Mouse (Mus musculus) CD4-positive, CD25-positive, alpha-beta regulatory T cell, adult 4 months (primary cell): ENCODE results near the gene Rasgrf2. TPM values are rescaled to one million over a fixed set of nuclear protein-coding genes. Genes with fewer than 3 reads are reported as not detected.

Experiments
- ATAC-seq: one replicate; pipeline ENCODE4 v1.8.0; 2017
- polyA plus RNA-seq, 2 experiments: library from polyadenylated mRNA; unstranded; fragments of 100-300 nt; shearing (Covaris generic); gene quantifications; one replicate each; pipeline ENCODE4 v1.2.1; 2017

Gene Rasgrf2
- polyA plus RNA-seq, 2 experiments from 2014 or later = 3.4 to 6.7 TPM

DNA sequence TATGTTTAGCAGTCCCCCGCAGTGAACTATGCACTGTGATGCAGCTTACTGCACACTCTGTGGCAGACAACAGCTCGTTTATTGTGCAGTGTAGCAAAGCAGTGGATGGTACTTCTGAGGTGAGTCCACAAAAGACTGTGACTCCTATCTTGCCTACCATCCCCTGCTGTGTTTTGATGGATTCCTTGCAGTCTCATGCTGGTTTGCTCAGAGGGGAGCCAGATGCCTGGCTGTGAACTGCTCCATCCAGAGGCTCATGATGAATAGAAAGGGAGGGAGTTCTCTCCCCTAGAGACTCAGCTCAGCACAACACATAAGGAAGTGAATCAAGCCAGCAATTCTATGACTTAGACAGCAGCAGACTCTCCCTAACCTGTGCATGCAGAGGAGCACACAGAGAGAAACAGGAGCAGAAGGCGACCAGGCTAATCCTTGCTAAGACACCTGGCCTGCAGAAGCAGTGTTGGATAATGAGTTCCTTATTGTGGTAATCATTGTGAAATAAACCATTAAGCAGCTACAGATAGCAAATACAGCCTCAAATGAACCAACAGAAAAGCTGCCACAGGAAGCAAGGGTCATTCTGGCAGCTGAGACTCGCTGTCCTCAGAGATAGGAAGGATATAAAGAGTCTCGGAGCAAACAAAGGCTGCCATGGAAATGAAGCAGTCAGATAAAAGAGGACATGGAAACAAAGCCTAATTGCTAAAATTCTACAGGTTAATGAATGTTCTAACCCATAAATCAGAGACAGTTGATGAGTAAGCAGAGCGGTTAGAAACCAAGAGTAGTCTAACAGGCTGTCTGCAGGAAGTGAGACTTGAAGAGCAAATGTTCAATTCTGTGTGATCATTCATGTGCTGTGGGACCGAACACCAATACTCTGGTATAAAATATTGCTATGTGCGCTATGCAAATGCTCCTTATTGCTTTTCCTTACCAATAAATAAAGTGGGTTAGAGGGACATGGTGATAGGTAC is 89.6 kb downstream of the Rasgrf2 start:
- no peak for ATAC-seq

DNA sequence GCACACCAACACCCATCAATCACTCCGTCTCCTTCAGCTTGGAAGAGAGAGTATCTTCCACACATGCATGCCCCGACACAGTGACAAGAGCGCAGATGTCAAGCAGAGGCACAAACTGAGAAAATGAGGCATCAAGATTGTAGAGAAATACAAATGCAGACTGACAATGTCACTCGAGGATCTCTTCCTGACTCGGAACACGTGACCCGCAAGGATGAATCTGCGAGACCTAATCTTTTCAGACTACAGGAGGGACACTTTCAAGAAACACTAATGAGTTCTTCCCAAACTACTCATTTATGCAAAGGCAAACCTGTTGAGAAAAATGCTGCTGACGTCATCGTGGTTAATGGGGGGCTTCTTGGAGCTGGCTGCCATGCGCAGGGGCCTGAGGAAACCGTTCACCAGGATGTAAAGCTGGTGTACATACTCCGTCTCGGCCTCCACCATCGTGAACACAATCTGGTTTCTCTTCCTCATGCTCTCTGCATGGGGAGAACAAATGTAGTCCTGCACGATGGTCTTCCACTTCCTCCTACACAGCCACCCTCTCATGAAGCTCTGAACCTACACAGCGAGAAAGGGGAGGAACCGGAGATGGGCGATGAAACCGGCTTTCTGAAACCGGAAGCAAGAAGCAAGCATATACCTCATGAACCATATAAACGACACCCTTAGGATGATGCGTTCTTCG is 100.9 kb downstream of the Rasgrf2 start:
- peak; percentile 96 for ATAC-seq

DNA sequence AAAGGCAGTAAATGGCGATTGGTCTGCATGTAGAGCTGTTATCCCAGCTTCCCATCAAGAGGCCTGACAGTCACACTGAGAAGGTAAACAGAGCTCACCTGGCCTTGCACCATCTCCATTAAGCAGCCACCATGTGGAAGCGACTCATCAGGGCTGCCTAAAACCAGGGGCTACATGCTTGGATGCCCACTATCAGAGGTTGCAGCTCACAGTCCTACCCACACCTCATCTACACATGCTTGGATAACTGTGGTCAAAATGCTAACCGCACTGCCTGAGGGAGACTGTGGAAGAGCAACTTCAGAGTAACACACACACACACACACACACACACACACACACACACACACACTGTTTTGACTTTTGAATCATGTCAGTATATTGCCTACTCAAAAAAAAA is 101.8 kb downstream of the Rasgrf2 start:
- ATAC-seq = no peak

DNA sequence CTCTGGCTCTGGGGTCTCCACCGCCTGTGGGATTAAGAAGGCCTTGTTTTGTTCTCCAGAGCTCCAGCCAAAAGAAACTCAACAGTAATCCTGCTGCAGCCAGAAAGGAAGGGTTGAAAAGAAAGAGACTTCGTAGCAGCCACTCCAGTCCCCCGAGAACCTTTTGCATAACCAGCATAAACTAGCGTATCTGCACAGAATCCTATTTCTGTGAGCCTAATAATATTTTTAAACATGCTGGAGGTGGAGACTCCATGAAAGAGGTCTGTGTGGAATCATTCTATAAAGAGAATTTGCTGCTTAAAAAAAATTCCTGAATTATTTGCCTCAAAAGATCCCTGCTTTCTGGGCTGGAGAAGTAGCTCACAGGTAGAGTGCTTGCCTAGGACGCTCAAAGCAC is 103.5 kb downstream of the Rasgrf2 start:
- no peak for ATAC-seq

DNA sequence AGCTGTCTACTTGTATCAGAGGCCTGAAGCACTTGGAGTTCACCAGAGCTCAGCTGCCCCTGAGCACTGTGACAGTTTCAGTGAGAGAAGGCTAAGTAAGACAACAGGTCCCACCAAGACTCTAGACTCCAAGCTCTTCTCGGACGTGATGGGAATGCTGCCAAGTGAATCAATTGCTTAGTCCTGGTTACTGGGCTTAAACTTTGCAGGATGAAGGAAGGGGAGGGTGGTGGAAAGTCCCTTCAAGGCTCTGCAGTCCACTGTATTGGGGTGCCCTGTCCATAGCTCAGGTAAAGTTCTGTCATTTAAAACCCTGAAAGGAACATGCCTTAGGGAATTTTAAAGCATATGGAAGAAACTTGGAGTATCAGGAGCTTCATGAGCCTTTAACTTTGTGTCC is 104.8 kb downstream of the Rasgrf2 start:
- no peak for ATAC-seq

DNA sequence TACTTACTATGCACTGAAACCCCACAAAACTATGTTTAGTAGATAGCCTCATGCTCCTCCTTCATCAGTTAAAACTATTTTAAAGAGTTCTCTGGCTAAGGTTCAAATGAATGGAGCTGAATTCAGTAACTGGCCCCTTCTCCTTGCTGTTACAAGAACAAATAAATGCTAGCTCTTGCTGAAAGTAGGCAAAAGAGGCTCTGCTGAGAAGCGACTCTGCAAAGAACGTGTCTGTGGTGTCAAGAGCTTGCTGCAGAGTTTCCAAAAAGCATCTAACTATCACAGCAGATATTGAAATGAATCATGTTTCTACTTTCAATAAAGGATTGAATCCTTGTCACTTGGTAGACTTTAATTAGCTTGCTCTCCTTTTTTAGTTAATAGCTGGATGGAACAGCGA is 106.3 kb downstream of the Rasgrf2 start:
- ATAC-seq = no peak

DNA sequence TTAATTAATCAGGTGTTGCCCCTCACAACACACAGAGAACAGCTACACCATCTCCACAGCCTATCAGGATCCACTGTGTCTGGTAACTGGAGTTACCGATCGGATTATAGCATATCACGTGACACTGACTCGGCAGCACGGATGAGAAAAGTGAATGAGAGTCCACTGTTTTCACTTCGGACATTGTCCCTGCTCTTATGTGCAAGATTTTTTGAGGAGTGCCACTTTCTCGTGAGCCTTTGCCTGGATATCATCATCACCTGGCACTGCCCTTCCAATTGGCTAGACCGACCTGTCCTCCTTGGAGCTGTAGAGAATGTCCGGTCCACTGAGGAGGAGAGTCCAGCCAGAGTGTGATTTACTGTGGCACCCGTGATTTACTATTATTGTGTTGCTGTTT is 109.3 kb downstream of the Rasgrf2 start:
- no peak for ATAC-seq

DNA sequence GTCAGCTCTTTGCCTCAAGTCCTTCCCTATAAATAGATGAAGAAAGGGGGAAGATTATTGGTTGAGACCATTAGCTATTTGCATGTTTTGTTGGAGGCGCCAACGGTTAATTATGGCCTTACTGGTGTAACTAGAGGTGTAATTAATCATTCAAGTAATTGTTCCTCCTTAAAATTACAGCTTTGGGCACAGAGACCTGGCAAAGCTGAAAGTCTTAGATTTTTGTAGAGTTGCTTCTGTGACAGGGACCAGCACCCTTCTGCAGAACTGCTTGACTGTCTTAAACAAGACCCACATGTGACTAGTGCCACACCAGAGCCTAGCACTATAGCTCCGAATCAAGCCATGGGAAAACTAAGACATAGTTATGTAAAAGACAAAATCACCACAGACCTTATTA is 134.5 kb downstream of the Rasgrf2 start:
- no peak for ATAC-seq

DNA sequence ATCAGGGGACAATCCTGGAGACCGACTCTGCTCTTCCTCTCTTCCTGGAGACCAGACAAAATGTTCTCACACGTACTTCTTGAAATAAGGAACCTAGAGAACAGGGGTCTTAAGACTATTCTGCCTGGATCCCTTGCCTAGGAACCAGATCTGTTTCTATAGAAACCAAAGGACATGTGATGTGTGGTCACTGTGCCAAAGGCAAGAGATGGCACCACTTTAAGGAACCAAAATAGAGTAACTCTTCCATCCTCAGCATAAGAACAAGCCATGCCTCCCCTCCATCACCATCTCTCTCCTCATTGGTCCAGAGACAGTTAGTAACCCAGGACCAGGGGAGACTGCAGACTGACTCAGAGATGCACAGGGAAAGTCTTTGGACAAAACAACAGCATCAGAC is 140.0 kb downstream of the Rasgrf2 start:
- ATAC-seq = no peak

DNA sequence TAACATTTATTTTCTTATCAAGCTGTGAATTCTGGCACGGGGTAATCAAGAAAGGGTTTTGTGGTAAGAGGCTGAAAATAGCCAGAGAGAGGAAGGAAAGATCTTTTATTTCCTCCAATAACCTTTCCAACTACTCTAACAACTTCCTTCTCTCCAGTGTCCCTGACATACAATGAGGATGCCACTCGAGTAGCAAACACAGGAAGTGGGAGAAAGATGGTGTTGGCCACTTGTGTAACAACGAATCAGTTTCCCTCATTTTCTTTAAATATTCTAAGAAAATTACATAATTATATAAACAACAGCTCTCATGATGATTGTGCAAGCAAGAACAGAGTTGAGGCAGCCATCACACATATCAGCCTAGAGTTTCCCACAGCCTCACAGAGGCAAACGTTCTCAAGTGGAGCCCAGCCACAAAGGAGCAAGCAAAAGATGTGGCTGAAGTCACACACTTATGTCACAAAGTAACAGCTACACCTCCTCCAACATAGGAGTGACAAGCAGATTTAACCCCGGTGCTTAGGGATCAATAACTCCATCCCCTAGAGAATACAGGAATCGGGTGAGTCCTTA is 140.7 kb downstream of the Rasgrf2 start:
- no peak for ATAC-seq

DNA sequence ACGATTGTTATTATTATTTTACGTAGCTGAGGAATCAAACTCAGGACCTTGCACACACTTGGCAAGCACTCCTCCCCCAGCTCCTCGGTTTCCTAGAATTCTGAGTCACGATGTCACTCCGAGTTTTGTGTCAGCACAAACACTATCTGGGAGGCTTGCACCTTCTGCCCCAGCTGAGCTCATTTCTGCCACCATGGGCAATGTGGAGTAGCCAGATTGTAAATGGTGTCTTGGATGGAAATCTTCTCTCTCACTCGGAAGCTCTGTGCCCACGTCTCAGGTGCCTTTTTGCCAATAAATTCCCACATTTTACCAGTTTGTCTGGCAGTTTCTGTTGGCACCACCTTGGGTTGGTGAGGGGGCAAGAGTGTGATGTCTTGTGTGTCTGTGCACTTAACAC is 143.1 kb downstream of the Rasgrf2 start:
- no peak for ATAC-seq

DNA sequence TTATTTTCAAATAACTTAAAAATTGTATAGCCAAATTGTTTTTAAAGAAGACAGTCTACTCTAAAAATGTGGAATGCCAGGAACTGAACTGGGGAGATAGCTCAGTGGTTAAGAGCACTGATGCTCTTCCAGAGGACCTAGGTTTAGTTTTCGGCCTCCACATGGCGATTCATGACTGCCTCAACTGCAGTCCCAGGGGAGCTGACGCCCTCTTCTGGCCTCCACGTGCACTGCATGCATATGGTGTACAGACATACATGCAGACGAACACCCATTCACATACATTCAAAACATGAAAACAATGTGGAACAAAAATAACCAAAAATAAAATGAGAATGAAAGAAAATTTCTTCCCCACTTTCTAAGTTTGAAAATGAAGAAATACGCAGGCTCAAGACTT is 144.5 kb downstream of the Rasgrf2 start:
- no peak for ATAC-seq

DNA sequence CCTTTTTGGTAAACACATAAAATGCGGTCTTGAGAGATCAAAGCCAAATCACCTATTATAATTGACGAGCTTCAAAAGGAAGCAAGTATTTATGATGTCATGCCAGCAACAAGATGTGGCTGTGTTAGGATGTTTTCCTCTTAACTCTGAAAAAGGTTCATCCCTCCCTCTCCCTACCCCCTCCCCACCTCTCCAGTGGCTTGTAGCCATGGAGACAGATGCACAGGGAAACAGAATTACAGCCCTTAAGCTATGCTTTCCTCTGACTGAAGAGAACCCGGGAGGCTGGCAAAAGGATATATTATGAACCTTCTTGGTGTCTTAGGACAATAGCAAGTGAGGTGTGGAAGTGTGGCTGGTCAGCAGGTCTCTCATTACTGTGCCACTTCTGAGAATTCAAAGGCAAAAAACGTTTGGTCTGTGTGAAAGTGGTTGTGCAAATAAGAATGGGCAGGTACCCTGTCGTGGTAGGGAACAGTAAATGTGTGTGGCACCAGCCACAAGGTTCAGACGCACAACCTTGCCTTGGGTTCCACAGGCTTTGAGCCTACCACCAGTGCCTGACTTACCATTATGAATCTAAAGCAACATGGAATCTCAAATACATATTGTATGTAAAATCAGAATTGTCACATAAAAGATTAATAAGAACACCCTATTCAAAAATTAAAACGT is 145.4 kb downstream of the Rasgrf2 start:
- ATAC-seq = no peak

DNA sequence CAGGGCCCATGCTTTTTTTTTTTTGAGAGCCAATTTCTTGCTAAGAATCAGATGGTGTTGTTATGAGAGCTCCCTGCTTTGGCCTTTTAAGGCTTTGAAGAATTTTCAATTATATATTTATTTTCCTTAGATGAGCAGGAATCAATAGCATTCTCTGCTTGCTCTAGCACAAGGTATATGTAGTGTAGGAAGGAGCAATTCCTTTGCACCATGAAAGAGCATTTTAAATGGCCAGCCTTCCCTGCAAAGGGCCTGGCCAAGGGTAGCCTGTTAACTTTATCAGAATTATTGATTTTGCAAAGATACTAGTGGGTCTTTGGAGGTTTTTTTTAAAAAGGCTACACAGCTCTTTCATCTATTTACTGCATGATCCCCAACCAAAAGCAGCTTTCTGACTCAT is 146.4 kb downstream of the Rasgrf2 start:
- ATAC-seq = no peak

DNA sequence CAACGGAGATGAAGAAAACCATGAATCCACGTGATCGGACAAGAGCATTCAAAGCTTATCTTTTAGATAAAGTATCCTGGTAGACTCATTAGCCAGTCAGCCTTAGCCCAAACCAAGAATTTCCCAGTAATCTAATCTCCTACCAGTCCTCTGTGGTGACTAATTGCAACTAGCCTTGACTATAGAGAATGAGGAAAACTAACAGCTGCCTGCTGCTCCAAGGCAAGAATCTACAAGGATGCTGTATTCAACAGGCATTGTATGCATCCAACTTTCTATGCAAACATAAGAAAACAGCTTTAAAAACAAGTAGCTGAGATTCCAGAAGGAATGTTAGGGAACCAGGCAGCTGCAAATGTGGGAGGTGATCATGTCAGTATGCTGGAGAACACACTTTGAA is 149.4 kb downstream of the Rasgrf2 start:
- no peak for ATAC-seq

DNA sequence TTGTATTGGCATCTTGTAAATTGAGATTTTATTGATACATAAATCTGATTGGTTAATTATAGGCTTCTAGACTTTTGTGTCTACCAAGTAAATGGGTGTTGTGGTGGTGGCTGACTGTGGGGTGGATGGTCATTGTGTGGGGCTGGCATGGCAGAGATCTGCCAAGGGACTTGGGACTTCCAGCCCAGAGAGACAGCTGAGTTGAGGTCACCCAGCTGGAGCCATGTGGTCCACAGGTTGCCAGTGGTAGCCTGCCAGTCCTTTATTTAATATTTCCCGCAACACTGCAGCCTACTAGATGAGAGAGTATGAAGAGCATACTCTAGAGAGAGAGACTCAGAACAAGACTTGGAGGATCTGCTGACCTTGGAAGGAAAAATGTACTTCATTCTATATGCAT is 150.0 kb downstream of the Rasgrf2 start:
- no peak for ATAC-seq

DNA sequence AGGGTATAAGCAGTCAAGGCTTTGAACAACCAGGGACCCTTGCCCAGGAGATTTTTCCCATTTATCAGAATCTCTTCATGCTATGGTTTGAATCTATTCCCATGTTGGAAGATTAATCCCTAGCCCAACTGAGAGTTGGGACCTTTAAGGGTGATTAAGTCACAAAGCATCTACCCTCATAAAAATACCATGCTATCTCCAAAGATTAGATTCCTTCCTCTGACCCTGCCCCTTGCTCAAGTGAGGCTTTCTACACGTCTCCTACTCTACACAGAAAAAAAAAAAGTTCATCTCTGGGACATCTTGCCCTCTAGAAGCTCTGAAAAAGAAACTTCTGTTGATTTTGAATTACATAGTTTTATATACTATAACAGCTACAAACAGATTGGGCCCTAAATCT is 154.5 kb downstream of the Rasgrf2 start:
- ATAC-seq = no peak

DNA sequence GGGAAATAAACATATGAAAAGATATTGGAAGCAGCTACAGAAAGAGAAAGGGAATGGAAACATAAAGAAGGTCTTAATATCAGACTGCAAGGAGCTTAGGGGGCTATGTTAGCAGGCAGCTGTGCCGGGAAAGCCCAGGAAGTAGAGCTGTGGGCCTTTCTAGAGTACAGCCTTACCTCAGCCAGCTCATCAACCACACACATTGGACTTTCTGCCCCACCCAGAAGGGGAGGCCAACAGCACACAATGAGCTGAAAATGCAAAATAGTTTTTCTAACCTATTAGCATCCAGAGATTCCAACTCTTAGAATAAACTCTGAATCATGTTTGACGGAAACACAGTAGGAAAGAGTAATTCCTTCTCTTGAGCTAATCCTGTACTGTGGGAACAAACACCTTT is 154.9 kb downstream of the Rasgrf2 start:
- ATAC-seq = no peak

DNA sequence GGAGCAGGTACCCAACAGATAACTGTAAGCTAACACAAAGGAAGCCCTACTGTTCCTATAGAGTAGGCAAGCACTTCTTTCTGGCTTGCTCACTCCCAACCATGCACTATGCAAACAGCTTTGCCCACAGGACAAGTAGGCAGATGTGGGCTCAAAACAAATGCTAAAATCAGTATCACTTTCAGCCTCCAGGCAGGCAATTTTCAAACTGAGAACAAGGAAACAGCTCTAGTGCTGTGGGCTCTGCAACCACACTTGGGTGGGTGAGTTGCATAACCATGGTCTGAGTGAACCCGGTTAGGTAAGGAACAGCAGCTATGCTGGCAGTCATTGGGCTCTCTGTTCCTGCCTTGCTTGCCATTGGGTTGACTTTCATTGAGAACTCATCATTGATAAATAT is 157.3 kb downstream of the Rasgrf2 start:
- ATAC-seq = no peak

DNA sequence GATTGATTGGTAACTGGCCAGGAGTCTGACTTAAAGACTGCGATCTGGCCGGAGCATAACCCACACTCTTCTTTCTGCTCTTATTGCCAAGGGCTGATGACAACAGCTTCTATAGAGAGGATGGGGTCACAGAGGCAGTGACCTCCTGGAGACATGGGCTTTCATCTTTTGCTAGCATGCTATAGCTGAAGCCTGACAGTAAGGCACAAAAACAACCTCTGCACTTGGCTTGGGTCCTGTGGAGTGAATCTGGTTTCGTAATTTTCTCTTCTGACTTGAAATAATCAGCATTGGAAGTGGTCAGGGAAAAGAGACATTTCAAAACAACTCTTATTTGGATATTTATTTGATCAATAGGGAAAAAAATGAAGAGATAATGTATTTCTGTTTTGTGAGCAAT is 160.2 kb downstream of the Rasgrf2 start:
- ATAC-seq = no peak

DNA sequence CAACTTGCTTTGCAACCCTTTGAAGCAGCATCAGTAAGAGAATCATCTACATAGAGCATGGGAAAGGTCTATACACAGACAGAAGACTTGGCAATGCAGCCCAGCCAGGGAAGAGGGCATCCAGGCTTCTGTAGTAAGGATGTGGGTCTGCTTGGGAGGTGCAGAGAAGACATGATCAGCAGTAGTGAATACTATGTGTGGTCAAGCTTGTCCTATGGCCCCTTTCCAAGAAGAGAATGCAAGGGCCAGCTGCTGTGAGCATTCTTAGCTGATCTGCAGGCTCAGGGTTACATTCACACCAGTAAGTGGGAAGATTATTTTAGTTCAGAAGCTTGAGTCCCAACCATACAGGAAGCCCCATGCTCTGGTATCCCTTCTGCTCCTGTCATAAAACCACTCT is 175.0 kb downstream of the Rasgrf2 start:
- ATAC-seq = no peak

DNA sequence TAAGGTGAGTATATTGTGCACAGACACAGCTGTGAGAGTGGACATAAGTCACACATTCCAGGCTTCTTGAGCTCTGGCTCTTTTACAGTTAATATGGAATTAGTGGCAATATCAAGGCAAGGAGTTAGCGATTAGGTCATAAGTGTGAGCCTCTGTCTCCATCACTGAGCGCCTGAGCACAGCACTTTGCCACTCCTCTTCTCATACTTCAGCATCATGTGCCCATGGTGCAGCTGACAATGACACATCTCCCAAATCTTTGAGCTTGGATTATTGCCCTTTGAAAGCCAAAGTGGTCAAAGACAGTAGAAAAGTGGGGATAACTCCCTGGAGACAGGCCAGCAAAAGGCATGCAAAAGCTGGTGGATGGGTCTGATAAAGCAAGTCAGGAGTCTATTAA is 175.8 kb downstream of the Rasgrf2 start:
- no peak for ATAC-seq

DNA sequence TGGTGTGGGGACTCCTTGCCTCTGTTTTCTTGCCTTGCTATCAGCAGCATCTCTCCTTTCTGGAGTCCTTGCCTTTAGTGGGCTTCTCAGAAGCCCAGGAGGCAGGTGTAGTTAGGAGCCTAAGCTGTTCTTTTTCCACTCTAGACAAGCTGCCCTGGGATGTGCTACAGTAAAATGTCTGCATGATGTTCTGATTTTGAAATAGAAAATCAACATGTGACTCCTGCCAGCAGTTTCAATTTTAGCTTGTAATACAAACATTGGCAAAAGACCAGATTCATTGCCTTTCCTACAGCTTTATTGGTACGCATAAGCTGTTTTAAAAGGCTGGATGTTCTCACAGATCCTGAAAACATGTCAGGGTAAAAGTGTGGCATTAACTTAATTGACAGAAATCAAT is 176.3 kb downstream of the Rasgrf2 start:
- no peak for ATAC-seq
